Comparison of ENCODE assay signal across 13 mouse cellular contexts in the genomic region with DNA sequence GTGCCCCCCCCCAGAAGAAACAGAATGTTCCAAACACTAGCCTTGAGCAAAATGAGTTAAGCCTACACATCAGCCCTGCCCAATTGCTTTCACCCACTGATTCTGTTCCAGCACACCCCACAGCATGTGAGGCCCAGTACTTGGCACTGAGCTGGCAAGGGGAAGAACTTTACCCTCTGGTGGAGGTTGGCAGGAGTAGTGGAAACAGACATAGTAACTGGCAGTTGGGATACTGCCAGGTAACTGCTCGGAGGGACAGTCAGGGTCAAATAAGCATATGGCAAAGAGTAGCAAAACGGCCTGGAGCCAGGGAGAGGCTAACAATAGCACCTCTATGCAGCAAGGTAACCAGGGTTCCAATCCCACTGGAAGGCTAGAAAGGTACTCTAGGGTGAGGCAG. TPM values are rescaled to one million over a fixed set of nuclear protein-coding genes. Genes with fewer than 3 reads are reported as not detected.
DNase-seq lines count a peak whose midpoint lies in the region; ATAC-seq and TF ChIP-seq lines count a peak whose summit lies in the region.
"Had no signal": no experiment of that assay in that cellular context is flagged by ENCODE, and none has a peak within 500 bp of the region (broad histone marks: within the 10 kb centered on the region; RNA-seq: fewer than 3 reads in every experiment).

No protein-coding gene starts in this region.

- H3K36me3 ChIP-seq in hindbrain, postnatal 0 days (ENCODE audit: insufficient read depth, low read length) = no peaks in the 10 kb centered on the region
- no peaks in the 10 kb centered on the region for H3K36me3 ChIP-seq in hindbrain, embryonic 11.5 days (ENCODE audit: control insufficient read depth, insufficient read depth, low read length)
- no peaks in the 10 kb centered on the region for H3K36me3 ChIP-seq in neural tube, embryonic 15.5 days
- H3K36me3 ChIP-seq: heart, embryonic 13.5 days; liver, embryonic 15.5 days; midbrain, embryonic 13.5 days; stomach, embryonic 15.5 days had no signal

- H3K4me2 ChIP-seq in hindbrain, postnatal 0 days (ENCODE audit: low read depth, low read length) = no peak overlapping the region
- H3K4me2 ChIP-seq in hindbrain, embryonic 11.5 days (replicated peaks; ENCODE audit: low read depth, low read length) = no peak overlapping the region
- no peak overlapping the region for H3K4me2 ChIP-seq in neural tube, embryonic 15.5 days
- H3K4me2 ChIP-seq: heart, embryonic 13.5 days; liver, embryonic 15.5 days; midbrain, embryonic 13.5 days; stomach, embryonic 15.5 days had no signal

- no peak overlapping the region for H3K4me3 ChIP-seq in hindbrain, postnatal 0 days (ENCODE audit: low read length)
- H3K4me3 ChIP-seq in hindbrain, embryonic 11.5 days (ENCODE audit: low read depth, low read length) = no peak overlapping the region
- no peak overlapping the region for H3K4me3 ChIP-seq in neural tube, embryonic 15.5 days (replicated peaks)
- H3K4me3 ChIP-seq: erythroblast, embryonic 14.5 days; heart, embryonic 13.5 days; liver, embryonic 15.5 days; midbrain, embryonic 13.5 days; stomach, embryonic 15.5 days had no signal

- H3K9me3 ChIP-seq in hindbrain, postnatal 0 days (ENCODE audit: low read length) = no peaks in the 10 kb centered on the region
- no peaks in the 10 kb centered on the region for H3K9me3 ChIP-seq in hindbrain, embryonic 11.5 days (ENCODE audit: control insufficient read depth, low read length)
- H3K9me3 ChIP-seq in neural tube, embryonic 15.5 days (replicated peaks) = no peaks in the 10 kb centered on the region
- H3K9me3 ChIP-seq: heart, embryonic 13.5 days; liver, embryonic 15.5 days; midbrain, embryonic 13.5 days; stomach, embryonic 15.5 days had no signal

- intact Hi-C loops in gastrocnemius, postnatal 14 days (cut with DNase I; ENCODE audit: low total_unique reads) = no loop called here

- no peaks in the 10 kb centered on the region for H3K4me1 ChIP-seq in hindbrain, postnatal 0 days (ENCODE audit: insufficient read depth, low read length)
- H3K4me1 ChIP-seq in hindbrain, embryonic 11.5 days (replicated peaks; ENCODE audit: control insufficient read depth, insufficient read depth, low read length) = no peaks in the 10 kb centered on the region
- 0 out of 2 replicates have a peak, but pooled peaks cover 2% of the 10 kb centered on the region for H3K4me1 ChIP-seq in neural tube, embryonic 15.5 days
- H3K4me1 ChIP-seq: heart, embryonic 13.5 days; liver, embryonic 15.5 days; midbrain, embryonic 13.5 days; stomach, embryonic 15.5 days had no signal

- peak; percentile 32 for DNase-seq in adrenal gland, adult 2 months
- DNase-seq in adrenal gland, postnatal 4 days (ENCODE audit: low spot score in 2 of 2) = no peak
- DNase-seq in hindbrain, postnatal 0 days (ENCODE audit: low spot score) = peak; percentile 43
- no peak for DNase-seq in hindbrain, embryonic 11.5 days (ENCODE audit: low spot score)
- peak; percentile 28 for DNase-seq in gastrocnemius, postnatal 14 days
- peak; percentile 68 for DNase-seq in kidney, postnatal 10 days
- DNase-seq in layer of hippocampus, adult 8-10 months (ENCODE audit: low spot score in 2 of 2) = no peak

- H3K27me3 ChIP-seq in hindbrain, postnatal 0 days (ENCODE audit: insufficient read depth, low read length) = no peaks in the 10 kb centered on the region
- no peaks in the 10 kb centered on the region for H3K27me3 ChIP-seq in hindbrain, embryonic 11.5 days (ENCODE audit: control insufficient read depth, insufficient read depth, low read length)
- H3K27me3 ChIP-seq in neural tube, embryonic 15.5 days (replicated peaks) = no peaks in the 10 kb centered on the region
- H3K27me3 ChIP-seq: heart, embryonic 13.5 days; liver, embryonic 15.5 days; midbrain, embryonic 13.5 days; stomach, embryonic 15.5 days had no signal

- no peak overlapping the region for H3K27ac ChIP-seq in hindbrain, postnatal 0 days
- no peak overlapping the region for H3K27ac ChIP-seq in hindbrain, embryonic 11.5 days (ENCODE audit: low read depth, low read length)
- H3K27ac ChIP-seq in neural tube, embryonic 15.5 days (replicated peaks) = no peak overlapping the region
- H3K27ac ChIP-seq: heart, embryonic 13.5 days; liver, embryonic 15.5 days; midbrain, embryonic 13.5 days; stomach, embryonic 15.5 days had no signal

- WGBS in hindbrain, postnatal 0 days = 42% methylated on average over 2 of the region's 2 CpGs
- 69% methylated on average over 2 of the region's 2 CpGs for WGBS in hindbrain, embryonic 11.5 days
- WGBS in neural tube, embryonic 15.5 days = 73% methylated on average over 2 of the region's 2 CpGs

- ATAC-seq in hindbrain, postnatal 0 days = peak; percentile 62; the same call in 1 of the 2 replicates
- ATAC-seq in hindbrain, embryonic 11.5 days (ENCODE audit: low FRiP score) = no peak
- no peak for ATAC-seq in neural tube, embryonic 15.5 days (ENCODE audit: low FRiP score)
- ATAC-seq: midbrain, embryonic 13.5 days had no signal

- TF ChIP-seq CTCF in hindbrain, postnatal 0 days (IDR thresholded peaks at IDR 0.05; ENCODE audit: low read depth) = no peak

- H3K9ac ChIP-seq in hindbrain, postnatal 0 days (replicated peaks; ENCODE audit: low read length) = no peak overlapping the region
- no peak overlapping the region for H3K9ac ChIP-seq in hindbrain, embryonic 11.5 days (ENCODE audit: low read depth, low read length)
- no peak overlapping the region for H3K9ac ChIP-seq in neural tube, embryonic 15.5 days (replicated peaks)
- H3K9ac ChIP-seq: heart, embryonic 13.5 days; liver, embryonic 15.5 days; midbrain, embryonic 13.5 days; stomach, embryonic 15.5 days had no signal

RNA-seq across cellular contexts. Expression of a gene that starts 7.2 kb away (rescaled TPM):
- 10 to 100 TPM; 33.4 to 37.7 TPM for total RNA-seq in adrenal gland, adult 2 months (2021)
- 46.7 and 47.1 TPM in 2 replicates for polyA plus RNA-seq in adrenal gland, adult 2 months (2012; rRNA removed)
- total RNA-seq in adrenal gland, postnatal 4 days (2021) = 10 to 100 TPM; 44.9 TPM
- total RNA-seq in hindbrain, postnatal 0 days (2014; rRNA removed) = 82.6 and 83.7 TPM in 2 replicates
- polyA plus RNA-seq in hindbrain, postnatal 0 days (2015; fragmentation: Nextera tagmentation; extraction: Ambion mirVana) = 29.0 and 29.9 TPM in 2 replicates
- polyA plus RNA-seq in hindbrain, embryonic 11.5 days (2014; fragmentation: Nextera tagmentation; extraction: Ambion mirVana) = 14.4 and 18.0 TPM in 2 replicates
- total RNA-seq in gastrocnemius, postnatal 14 days (2021) = 10 to 100 TPM in 1 of 2 experiments, 1 to 10 TPM in 1; 9.5 to 11.1 TPM
- 35.8 and 42.8 TPM in 2 replicates for polyA plus RNA-seq in neural tube, embryonic 15.5 days (2015; fragmentation: Nextera tagmentation; extraction: Ambion mirVana)
- 10 to 100 TPM; 53.8 to 68.3 (median 56.4) TPM for total RNA-seq in layer of hippocampus, adult 8-10 months (2022)

RNA-seq across cellular contexts. Expression of a gene that starts 8.0 kb away (rescaled TPM):
- not detected for total RNA-seq in adrenal gland, adult 2 months (2021)
- 1.5 and 1.7 TPM in 2 replicates for polyA plus RNA-seq in adrenal gland, adult 2 months (2012; rRNA removed)
- total RNA-seq in adrenal gland, postnatal 4 days (2021) = not detected
- not detected in 2 replicates for total RNA-seq in hindbrain, postnatal 0 days (2014; rRNA removed)
- not detected in 2 replicates for polyA plus RNA-seq in hindbrain, postnatal 0 days (2015; fragmentation: Nextera tagmentation; extraction: Ambion mirVana)
- polyA plus RNA-seq in hindbrain, embryonic 11.5 days (2014; fragmentation: Nextera tagmentation; extraction: Ambion mirVana) = not detected in 2 replicates
- not detected for total RNA-seq in gastrocnemius, postnatal 14 days (2021)
- polyA plus RNA-seq in neural tube, embryonic 15.5 days (2015; fragmentation: Nextera tagmentation; extraction: Ambion mirVana) = not detected in 2 replicates
- total RNA-seq in layer of hippocampus, adult 8-10 months (2022) = 1 to 10 TPM in 2 of 4 experiments, not detected in 2; 1.3 to 1.6 TPM
- polyA plus RNA-seq: erythroblast, embryonic 14.5 days; heart, embryonic 13.5 days; liver, embryonic 15.5 days; midbrain, embryonic 13.5 days; stomach, embryonic 15.5 days had no signal

RNA-seq across cellular contexts. Expression of a gene that starts 10.9 kb away (rescaled TPM):
- total RNA-seq in adrenal gland, adult 2 months (2021) = not detected
- not detected in 2 replicates for polyA plus RNA-seq in adrenal gland, adult 2 months (2012; rRNA removed)
- 1 to 10 TPM; 3.1 to 4.9 TPM for total RNA-seq in adrenal gland, postnatal 4 days (2021)
- total RNA-seq in hindbrain, postnatal 0 days (2014; rRNA removed) = 0.47 TPM in 1 of 2 replicates, not detected in the other
- polyA plus RNA-seq in hindbrain, postnatal 0 days (2015; fragmentation: Nextera tagmentation; extraction: Ambion mirVana) = 0.06 and 0.11 TPM in 2 replicates
- polyA plus RNA-seq in hindbrain, embryonic 11.5 days (2014; fragmentation: Nextera tagmentation; extraction: Ambion mirVana) = 0.40 and 0.53 TPM in 2 replicates
- 100 to 1,000 TPM; 102 to 239 TPM for total RNA-seq in gastrocnemius, postnatal 14 days (2021)
- 0.40 and 0.52 TPM in 2 replicates for polyA plus RNA-seq in neural tube, embryonic 15.5 days (2015; fragmentation: Nextera tagmentation; extraction: Ambion mirVana)
- total RNA-seq in layer of hippocampus, adult 8-10 months (2022) = under 1 TPM in 3 of 4 experiments, not detected in 1; 0.20 to 0.41 (median 0.25) TPM
- polyA plus RNA-seq: erythroblast, embryonic 14.5 days had no signal

RNA-seq across cellular contexts. Expression of a gene that starts 56.4 kb away (rescaled TPM):
- 10 to 100 TPM; 22.7 to 71.9 TPM for total RNA-seq in adrenal gland, adult 2 months (2021)
- 17.6 and 31.2 TPM in 2 replicates for polyA plus RNA-seq in adrenal gland, adult 2 months (2012; rRNA removed)
- 10 to 100 TPM; 32.7 to 41.3 TPM for total RNA-seq in adrenal gland, postnatal 4 days (2021)
- total RNA-seq in hindbrain, postnatal 0 days (2014; rRNA removed) = 0.18 and 0.94 TPM in 2 replicates
- 4.4 and 5.0 TPM in 2 replicates for polyA plus RNA-seq in hindbrain, postnatal 0 days (2015; fragmentation: Nextera tagmentation; extraction: Ambion mirVana)
- 0.27 TPM in 1 of 2 replicates, not detected in the other for polyA plus RNA-seq in hindbrain, embryonic 11.5 days (2014; fragmentation: Nextera tagmentation; extraction: Ambion mirVana)
- 1 to 10 TPM; 6.9 to 7.4 TPM for total RNA-seq in gastrocnemius, postnatal 14 days (2021)
- polyA plus RNA-seq in neural tube, embryonic 15.5 days (2015; fragmentation: Nextera tagmentation; extraction: Ambion mirVana) = 3.3 and 18.5 TPM in 2 replicates
- total RNA-seq in layer of hippocampus, adult 8-10 months (2022) = 10 to 100 TPM in 1 of 4 experiments, 1 to 10 TPM in 3; 3.8 to 10.8 (median 6.7) TPM
- polyA plus RNA-seq: erythroblast, embryonic 14.5 days had no signal

Comparison
In these comparisons a context has a peak if more than half of its experiments do, and no peak if none do; other contexts are left out.
1. DNase-seq: peak in adrenal gland, adult 2 months (single experiment), hindbrain, postnatal 0 days (single experiment), gastrocnemius, postnatal 14 days (single experiment) and kidney, postnatal 10 days (single experiment); none in adrenal gland, postnatal 4 days (0 of 2), hindbrain, embryonic 11.5 days (single experiment) and layer of hippocampus, adult 8-10 months (0 of 2).
2. RNA of a gene that starts 10.9 kb away (total RNA-seq): 102 to 239 TPM in gastrocnemius, postnatal 14 days; 3.1 to 4.9 TPM in adrenal gland, postnatal 4 days, 0.20 to 0.41 TPM in layer of hippocampus, adult 8-10 months, not detected in adrenal gland, adult 2 months and 0.47 TPM in hindbrain, postnatal 0 days; every median in the first group is over 10 times any median in the second.